Mouse (Mus musculus): Measurements from ENCODE around the gene Gpr12. TPM values are rescaled to one million over a fixed set of nuclear protein-coding genes. Genes with fewer than 3 reads are reported as not detected.
"Not testable (repeated sequence)": the region's sequence is repeated elsewhere in the genome, so short reads cannot be mapped to it uniquely, and the experiment has no call there.

Gpr12 gene
- 0.48 TPM in 1 of 2 replicates, not detected in the other for total RNA-seq (2021)
- long read RNA-seq, experiment 1: 0 reads
- long read RNA-seq, experiment 2: 0 reads

DNA sequence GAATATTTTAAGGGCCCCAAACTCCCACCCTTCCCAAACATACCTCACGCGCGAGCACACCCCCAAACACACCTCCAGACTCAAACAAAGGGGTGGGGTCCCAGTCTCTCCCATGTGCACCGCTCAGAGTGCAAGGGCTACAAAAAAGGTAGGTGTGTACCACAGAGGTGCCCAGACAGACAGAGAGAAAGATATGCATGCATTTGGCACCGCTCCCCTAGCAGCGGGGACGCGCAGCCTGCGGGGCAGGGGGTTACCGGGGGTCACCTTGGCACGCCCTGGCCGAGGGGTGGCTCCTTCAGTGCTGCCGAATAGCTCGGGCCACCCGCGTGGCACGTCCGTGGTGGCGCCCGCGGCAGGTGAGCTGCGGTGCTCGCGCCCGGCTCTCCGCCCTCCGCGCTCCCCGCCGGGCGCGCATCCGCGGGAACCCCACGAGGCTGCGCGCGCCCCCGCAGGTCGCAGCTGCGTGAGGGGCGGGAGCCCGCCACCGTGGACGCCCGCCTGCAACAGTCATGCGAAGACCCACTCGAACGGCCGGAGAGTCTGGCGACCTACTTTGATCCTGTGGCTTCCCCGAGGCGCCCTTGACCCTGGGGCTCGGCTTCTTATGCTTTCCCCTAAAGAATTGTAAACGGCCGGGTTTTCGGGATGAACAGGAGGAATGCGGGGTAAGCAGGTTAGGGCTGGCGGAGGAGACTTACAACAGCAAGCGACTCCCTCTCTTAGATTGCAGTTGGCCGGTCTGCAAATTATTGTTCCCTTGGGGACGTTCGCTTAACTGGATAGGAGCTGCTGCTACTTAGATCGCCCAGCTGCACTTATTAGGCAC is at the start of gene Gpr12:
Gene Gpr12, minus strand, starts transcription at position 762 of the 829 bp plus-strand sequence.
- peak; percentile 23 for DNase-seq

GRCm38 (mm10) chr5:146631602-146632001 is 46.6 kb upstream of the Gpr12 start:
- no peak for DNase-seq

DNA sequence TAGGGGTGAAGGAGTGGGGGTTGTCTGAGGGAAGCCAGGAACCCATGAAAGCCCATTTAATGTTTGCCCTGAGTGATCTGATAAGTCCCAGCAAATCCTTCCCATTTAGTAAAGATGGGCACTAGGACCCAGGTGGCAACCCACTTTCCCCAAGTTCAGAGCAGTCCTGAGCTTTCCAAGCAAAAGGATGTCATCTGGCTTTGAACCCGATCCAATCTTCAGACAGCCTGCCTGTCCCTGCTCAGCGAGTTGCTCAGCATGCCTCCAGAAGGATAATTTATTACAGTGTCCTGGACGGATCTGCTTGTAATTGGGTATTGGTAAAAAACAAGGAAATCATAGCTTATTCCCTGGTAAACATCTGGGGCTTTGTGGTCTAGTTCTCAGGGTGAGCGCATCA is 45.9 kb upstream of the Gpr12 start:
- DNase-seq: no peak

DNA sequence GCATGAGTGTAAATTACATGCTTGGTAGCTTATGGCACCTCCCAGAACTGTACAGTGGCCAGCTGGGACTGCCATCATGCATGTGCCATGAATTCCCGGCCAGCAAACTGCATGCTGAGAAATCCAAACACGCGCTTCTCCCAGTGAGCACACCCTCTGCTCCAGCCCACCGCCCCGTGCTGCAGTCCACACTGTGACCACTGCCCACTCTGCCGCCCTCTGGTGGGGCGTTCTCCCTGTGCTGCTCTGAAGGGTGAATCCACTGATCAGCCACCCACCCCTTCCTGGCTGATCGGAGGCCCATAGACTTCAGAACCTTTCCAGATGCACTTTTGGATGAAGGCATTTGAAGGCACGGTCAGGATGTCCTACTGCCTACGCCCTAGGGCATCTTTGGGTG is 44.6 kb upstream of the Gpr12 start:
- DNase-seq: peak; percentile 14

DNA sequence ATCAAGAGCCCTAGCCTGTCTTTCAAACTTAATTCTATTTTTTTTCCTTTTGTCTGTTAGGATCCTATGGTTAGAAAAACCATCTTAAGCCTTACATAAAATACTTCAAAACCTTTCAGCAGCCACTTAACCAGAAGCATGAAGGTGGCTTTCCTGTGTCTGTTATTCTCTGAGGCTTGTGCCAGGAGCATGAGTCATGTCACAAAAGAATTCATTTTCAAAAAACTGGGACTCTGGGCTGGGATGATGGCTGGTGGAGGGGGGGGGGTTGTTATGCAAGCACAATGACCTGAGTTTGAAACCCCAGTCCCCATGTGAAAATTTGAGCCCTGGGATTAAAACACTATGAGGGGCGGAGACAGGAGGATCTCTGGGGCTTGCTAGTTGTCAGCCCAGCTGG is 43.8 kb upstream of the Gpr12 start:
- peak; percentile 17 for DNase-seq

DNA sequence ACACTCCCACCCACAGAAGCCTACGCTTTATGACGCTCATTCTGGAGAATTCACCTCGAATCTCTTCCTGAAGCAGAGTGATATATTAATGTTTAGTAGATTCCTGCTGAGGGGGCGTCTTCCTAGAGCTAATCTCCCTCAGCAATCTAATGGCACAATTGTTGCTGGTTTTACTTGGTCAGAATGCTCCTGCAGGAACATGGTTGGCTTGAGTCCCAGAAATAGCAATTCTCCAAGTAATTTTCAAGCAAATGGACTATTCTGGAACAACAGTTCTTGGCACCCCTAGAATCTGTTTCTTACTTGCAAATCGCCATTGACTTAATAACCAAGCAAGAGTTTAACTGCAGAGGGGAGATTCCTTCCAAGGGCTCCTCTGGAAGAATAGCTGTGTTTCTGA is 42.9 kb upstream of the Gpr12 start:
- no peak for DNase-seq

DNA sequence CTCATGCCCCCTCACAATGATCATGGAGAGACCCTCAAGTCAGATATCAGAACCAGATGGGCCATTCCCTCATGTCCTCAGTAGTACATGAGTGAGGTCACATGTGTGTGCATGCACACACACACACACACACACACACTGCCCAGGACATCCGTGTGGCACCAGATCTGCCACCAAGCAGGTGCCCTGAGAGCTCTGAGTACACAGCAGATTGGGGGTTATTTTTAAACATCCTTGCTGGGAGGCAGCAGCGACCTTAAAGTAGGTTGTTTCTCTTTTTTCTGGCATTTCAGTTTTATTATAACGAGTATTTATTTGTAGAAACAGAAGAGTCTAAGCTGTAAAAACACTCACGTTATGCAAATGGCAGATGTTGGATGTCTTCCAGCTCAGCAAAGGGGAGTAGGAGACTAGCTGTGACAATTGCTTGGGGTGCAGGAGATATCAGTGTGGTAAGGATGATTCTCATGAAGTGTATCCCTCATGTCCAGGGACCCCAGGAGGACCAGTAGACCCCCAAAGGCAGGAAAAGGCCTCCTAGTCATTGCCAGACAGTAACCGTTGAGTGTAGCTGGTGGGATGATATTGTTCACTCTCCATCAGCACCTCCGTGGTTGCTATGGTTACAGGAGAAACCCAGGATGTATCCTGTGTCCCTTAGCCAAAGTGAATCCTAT is 40.7 kb upstream of the Gpr12 start:
- DNase-seq: no peak

GRCm38 (mm10) chr5:146611830-146612229 is 26.8 kb upstream of the Gpr12 start:
- DNase-seq: no peak

- no peak for DNase-seq
These were observed 26.0 kb upstream of the Gpr12 start for GRCm38 (mm10) chr5:146611009-146611408.

GRCm38 (mm10) chr5:146609646-146610045 is 24.6 kb upstream of the Gpr12 start:
- DNase-seq: no peak

- DNase-seq: no peak
These were observed 22.8 kb upstream of the Gpr12 start for GRCm38 (mm10) chr5:146607816-146608215.

DNA sequence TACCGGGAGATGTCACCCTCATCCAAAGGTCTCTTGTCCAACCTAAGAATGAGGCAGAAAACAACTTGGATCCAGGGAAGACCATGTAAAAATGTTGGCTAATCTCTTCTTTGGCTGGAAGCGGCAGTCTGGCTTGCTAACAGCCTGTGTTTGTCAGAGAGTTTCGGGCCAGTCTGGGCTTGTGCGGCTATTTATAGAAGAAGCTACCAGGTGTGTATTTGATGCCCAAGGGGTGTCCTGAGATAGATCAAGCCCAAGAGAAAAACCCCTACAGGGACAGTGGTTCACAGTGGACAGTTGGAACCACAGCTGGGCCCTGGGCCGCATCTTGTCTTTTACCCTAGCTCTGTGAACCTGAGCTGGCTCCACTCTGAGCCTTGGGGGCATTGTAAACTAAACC is 21.9 kb upstream of the Gpr12 start:
- DNase-seq: no peak

GRCm38 (mm10) chr5:146606221-146606620 is 21.2 kb upstream of the Gpr12 start:
- DNase-seq: no peak

DNA sequence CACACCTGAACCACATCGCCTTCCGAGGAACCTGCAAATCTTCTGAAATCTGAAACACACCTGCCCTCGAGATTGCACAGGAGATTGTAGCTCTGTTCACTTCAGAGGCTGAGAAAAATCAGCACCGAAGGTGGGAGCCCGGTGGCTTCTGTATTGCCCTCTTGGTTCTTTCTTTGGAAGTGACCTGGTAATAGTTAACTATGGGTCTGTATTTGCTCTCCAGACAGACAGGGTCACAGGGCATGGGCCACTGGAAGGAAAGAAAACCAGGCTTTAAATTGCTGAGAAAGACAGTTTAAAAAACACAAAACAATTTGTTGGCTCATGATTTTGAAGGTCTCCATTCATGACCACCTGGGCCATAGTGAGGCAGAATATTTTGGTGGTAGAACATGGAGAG is 14.9 kb upstream of the Gpr12 start:
- no peak for DNase-seq

GRCm38 (mm10) chr5:146599216-146599615 is 14.2 kb upstream of the Gpr12 start:
- DNase-seq: not testable (repeated sequence)

- no peak for DNase-seq
These were observed 13.4 kb upstream of the Gpr12 start for GRCm38 (mm10) chr5:146598215-146599119.

GRCm38 (mm10) chr5:146597503-146597874 is 12.4 kb upstream of the Gpr12 start:
- no peak for DNase-seq

DNA sequence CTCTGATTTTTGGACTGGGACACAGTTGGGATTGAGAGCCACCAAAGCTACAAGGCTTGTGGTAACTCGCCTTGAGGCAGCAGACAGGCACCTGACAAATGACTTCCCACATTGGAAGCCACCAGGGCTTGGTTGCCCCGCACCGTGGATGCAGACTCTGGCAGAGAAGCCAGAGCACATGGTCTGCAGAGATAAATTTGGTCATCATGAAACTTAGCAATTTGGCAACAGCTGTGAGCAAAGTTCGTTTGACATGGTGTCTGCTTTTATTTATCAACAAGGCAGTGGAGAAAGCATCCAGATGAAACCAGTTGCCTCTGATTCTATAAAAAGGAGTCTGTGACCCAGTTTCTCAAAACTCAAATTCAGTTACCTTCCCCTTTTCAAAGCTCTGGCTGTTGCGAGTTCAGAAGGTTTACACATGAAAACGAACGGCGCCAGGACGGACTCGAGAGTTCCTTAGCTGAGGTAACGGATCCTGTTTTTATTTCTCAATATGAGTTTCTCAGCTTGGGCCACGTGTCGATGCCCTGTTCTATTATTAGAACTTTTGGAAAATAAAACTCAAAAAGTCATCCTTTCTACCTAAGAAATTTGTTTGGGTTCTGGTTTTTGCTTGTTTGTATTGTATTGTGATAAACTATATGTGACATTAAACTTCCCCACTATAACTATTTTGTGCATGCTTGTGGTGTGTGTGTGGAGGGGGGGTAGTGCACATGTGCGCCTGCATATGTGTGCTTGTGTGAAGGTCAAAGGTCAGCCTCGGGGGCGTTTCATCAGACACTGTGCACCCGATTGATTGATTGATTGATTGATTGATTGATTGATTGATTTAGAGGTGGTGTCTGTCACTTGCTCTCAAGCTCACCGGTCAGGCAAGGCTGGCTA is 11.8 kb upstream of the Gpr12 start:
- no peak for DNase-seq

- no peak for DNase-seq
These were observed 7.5 kb upstream of the Gpr12 start for GRCm38 (mm10) chr5:146592580-146592979.

GRCm38 (mm10) chr5:146591636-146592035 is 6.6 kb upstream of the Gpr12 start:
- no peak for DNase-seq

- peak; percentile 11 for DNase-seq
These were observed 5.9 kb upstream of the Gpr12 start for GRCm38 (mm10) chr5:146590987-146591386.

All from adrenal gland, postnatal 14 days (tissue).